Mouse (Mus musculus) brain, embryonic 14.5 days (tissue): ENCODE results near the gene Smc5.

ENCODE experiments used
- CTCF ChIP-seq: fragments of 200-500 bp; IDR thresholded peaks from 2 replicates; pipeline ENCODE4 v1.5.1; 2012; ENCODE audit warnings: inconsistent platforms, mild to moderate bottlenecking, moderate library complexity, borderline replicate concordance; ENCODE audit not compliant: insufficient read depth, insufficient read length; ENCODE audit errors: extremely low read depth
- POLR2A ChIP-seq: fragments of 200-500 bp; IDR thresholded peaks from 2 replicates; pipeline ENCODE4 v1.6.1; 2012; ENCODE audit warnings: mild to moderate bottlenecking, inconsistent platforms, borderline replicate concordance; ENCODE audit not compliant: poor library complexity, insufficient read depth, insufficient read length, severe bottlenecking; ENCODE audit errors: extremely low read depth

GRCm38 (mm10) chr19:23246473-23246872 lies 27.2 kb downstream of the Smc5 start:
- TF ChIP-seq POLR2A (no peak), CTCF (no peak)
